Mouse (Mus musculus) kidney, postnatal 36 days (tissue): Measurements from ENCODE around the gene Wscd1.
"Not testable (repeated sequence)": the region's sequence is repeated elsewhere in the genome, so short reads cannot be mapped to it uniquely, and the experiment has no call there.

Source experiments
- DNase-seq, 2 experiments: peaks; one replicate each; pipeline ENCODE4 v3.0.0; 2021 to 2022; ENCODE audit warnings: mixed read lengths in 2 of 2

Wscd1 gene

DNA sequence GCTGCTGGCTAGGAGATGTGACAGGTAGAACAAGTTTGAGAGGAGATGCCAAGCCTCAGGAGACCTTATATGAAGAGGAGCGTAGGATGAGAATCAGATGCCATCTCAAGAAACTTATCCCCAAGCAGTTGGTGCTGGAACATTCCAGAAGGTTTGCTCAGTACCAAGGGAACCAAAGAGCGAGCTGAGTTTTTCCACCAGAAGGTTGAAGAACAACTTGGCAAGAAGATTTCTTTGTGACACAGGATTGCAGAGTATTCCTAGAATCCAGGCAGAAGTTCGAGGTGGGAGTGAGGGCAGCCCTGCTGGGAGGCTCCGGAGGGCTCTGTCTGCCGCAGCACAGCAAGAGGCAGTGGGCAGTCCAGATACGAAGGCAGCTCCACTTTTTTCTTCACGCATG lies 21.4 kb downstream of the Wscd1 start:
- DNase-seq: no peak

DNA sequence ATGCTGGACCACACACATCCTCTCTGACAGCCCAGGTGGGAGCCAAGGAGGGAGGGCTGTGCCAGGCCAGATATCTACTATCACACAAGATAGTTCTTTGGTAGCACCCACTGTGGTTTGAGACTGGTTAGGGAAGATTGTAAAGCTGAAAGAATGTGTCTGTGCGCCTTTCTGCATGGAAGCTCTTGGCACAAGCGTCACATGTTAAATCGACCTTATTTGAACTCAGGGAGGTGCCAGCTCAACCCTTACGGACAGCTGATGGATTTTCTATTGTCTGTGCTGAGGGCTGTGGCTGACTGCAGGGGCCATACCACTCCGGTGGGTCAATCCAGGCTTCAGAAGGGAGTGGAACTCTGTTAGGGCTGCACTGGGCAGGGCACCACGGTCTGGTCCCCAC lies 22.3 kb downstream of the Wscd1 start:
- DNase-seq: no peak

DNA sequence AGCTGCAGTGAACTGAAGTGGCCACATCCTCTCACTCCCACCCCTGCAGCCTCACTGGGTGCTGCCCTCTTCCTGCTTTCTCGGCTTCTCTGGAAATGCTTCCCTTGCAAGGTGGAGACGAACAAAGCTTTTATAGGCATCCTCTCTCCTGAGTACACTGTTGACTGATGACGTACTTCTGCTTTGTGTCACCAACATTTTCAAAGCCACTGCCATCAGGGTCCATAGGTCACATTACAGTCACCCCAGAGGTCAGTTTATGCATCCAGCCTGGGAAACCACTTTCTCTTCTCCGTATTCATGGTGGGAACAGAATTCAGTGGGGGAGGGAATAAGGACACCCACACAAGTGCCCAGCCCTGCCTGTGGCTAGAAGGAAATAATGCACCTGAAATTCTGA lies 23.1 kb downstream of the Wscd1 start:
- DNase-seq: peak in 1 of 2 experiments; percentile 14

DNA sequence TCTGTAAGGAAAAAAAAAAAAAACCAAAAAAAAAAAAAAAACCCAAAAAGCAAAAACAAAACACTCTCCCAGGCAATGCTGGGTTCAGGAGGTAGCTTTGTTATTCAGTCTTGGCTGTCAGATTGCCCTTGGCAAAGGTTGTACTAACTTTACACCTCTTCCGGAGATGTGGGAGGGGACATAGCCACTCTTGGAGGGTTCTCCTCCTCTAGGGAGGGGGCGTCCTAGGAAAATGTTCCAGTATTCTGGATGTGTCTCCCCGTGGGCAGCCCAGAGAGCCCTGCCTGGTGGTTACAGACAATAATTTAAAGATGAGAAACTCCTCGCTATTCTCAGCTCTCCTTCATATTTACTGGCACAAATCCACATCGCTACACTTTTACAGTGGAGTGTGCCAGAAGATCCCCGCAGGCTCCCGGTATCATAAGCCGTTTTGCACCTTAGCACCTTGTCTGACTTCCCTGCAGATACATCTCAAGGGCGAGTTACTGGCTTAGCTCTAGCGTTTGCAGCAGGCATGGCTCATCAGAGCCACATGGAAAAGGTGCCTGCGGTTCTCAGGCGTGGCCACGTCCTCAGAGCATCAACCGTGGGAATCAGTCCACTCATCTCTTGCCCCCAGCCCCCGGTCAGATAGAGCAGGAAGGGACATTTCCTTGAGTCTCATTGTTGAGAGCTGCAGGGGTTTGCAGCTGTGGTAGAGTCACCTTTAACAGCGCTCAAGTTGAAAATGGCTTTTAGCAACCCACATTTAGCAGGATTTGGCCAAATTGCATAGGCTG lies 24.5 kb downstream of the Wscd1 start:
- peak; percentile 58 to 59 for DNase-seq

DNA sequence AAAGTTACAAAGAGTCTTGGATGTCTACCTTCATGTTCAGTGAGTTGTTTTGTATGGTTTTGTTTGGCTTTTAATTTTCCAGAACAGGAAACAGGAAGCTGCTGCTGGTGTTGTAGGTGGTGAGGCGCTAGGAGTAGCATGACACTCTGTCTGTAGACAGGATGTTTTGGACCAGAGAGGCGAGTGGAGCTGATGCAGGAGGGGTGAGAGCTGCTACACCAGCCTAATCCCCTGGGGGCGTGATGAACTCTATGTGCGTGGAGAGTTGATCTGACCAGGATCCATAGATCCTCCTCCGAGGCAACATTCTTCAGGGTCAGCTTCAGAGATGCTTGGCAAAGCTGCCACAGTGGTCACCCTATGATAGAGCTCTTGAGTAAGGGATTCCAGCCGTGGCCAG lies 25.3 kb downstream of the Wscd1 start:
- peak; percentile 64 to 65 for DNase-seq

DNA sequence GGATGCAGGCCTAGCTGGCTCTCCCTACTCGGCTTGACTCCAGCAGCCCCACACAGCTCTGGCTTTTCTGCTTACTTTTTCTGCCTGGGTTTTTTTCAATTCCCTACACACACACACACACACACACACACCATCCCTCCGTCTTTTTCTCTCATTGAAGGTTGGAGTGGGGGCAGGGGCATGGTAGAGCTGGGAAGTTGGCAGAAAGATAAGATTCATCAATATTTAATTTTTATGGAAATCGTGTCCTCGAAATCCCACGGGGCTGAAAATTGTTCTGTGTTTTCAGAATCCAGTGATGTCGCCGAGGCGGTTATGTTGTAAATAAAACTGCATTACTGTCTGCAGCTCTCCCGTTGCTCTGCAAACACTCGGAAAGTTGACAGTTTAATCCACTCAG lies 29.9 kb downstream of the Wscd1 start:
- no peak for DNase-seq

DNA sequence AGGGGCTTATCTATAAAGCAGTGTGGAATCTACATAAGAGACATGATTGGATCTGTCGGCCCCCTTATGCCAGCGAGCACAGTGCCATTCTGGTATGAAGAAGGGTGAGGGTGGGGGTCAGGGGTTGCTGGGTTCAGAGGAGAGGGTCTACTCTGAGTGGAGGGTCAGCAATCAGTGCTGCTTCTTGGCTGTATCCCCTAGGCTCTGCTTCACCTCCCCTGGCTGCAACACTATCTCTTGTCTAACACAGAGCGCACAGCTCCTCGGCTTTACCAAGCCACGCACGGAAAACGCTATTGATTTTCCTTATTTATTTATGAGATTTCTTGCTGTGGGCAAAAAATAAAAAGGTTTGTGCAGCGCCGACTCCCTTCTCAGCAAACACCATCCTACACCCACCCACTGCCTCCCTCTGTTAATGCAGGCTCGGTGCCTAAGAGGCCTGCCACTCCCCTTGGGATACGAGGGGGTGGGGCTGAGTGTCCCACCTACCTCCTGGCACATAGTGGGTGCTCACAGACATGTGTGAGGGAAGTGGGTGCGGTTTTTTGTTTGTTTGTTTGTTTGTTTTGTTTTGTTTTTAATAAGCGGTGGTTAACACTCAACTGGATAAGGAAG lies 32.1 kb downstream of the Wscd1 start:
- no peak for DNase-seq

DNA sequence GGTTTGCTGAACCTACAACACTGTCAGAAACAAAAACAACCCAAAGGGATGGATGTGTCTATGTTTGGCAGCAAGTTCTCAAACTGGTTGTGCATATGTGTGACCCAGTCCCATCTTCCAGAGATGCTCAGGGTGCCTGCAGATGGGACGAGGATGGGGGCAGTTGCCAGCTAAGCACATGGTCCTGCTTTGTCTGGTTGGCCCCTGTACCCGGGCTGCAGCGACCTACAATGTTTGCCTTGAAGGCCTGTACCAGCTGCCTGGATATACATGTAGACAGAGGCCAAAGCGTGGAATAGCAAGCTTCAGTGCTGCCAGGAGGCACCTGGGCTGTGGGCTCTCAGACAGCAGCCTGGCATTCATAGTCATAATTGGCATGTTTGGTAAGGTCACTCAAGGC lies 35.8 kb downstream of the Wscd1 start:
- no peak for DNase-seq

DNA sequence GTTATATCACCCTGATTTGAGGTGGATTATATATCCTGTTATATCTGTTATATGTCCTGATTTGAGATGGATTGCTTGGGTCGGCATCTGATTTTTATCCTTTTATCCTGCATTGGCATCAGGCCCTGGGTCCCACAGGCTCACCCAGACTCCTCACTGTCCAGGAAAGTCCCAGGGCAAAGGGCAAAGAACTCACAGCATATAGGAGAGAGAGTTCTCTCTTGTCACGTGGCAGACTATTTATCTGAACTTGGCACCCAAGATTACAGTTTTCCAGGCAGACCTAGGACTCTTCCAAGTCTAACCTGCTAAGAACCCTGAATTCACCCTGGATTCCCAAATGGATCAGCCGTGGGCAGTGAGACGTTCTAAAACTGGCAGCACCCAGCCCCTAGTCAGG lies 38.5 kb downstream of the Wscd1 start:
- peak; percentile 18 to 24 for DNase-seq

DNA sequence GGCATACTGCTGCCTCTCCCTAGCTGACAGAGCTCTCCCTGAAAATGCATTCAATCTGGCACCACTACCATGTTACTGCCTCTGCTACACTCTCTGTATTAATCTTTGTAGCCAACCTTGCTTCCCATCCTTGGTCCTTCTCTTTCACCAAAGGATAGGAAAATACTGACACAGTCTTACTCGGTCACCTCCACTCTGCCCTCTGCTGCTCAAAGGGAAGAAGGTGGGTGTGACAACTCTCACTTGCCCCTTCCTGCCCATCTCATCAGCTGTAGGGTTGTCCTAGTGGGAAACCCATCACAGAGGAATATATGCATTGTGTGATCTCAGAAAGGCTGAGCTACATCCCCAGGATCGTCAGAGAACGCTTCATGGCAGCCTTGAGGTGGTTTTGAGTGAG lies 40.5 kb downstream of the Wscd1 start:
- DNase-seq: peak; percentile 8 to 28

DNA sequence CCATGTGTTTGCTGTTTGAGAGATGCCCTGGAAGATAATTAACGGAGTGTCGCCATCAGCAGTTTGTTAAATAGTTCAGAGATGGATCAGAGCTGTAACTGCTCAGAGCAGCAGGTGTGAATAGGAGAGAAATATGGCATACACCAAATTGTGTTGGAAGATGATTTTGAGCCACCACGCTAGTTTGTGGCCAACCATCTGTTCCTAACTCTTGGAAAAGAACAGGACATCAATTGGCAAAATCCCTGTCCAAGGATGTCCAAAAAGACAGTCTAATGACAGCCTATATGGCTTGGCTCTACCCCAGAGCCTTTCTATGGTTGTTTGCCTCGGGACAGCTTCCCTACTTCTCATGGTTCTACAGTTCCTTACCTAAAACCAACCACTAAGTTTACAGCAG lies 49.5 kb downstream of the Wscd1 start:
- no peak for DNase-seq

DNA sequence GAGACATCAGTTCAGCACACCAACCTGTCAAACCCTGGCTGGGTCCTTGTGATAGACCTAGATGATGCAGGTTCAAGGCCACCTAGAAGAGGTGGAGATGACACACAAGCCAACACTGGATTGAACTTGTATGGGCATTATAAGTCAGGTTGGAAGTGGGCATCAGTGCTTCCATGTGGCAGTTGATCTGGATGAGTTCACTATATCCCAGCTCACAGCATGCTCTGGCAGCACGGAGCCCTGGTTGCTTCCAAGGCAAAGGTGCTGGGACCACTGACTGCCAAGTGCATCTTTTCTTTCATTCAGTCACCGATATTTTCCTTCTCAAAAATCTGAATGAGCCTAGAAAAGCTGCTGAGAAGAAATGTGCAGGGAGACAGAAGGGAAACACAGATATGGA lies 58.8 kb downstream of the Wscd1 start:
- no peak for DNase-seq

DNA sequence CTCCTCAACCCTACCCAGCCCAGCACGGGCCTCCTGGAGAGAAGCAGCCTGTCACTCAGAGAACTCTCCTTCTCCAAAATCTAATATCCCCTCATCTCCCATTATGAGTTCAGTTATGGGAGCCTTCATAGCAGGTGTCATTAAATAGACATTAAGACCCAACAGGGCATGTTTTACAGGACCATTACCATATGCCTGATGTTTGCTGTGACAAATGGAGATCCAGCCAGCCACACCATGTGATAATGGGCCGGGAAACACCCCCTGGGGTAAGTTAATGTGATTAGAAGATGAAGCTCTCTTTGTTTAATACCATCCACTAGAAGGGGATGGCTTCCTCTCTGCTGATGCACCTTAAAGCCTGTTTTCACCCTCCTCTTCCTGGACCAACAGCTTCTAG lies 62.1 kb downstream of the Wscd1 start:
- no peak for DNase-seq

DNA sequence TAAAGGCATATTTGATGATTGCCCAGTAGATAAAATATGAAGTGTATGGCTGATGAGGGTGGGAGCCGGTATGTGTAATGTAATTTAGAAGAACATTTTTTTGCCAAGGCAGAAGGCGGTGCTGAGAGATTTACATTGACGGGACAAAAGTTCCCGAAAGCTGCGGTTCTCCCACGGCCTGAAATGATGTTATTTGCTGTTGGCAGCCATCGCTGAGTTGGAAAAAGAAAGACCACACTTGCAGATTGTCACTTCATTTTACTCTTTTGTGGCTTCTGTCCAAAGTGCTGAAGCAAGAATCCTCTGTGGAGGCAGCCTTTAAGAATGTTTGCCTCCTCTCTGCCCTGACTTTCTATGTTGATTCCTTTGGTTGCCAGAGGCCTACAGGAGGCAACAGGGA lies 63.2 kb downstream of the Wscd1 start:
- DNase-seq: no peak

DNA sequence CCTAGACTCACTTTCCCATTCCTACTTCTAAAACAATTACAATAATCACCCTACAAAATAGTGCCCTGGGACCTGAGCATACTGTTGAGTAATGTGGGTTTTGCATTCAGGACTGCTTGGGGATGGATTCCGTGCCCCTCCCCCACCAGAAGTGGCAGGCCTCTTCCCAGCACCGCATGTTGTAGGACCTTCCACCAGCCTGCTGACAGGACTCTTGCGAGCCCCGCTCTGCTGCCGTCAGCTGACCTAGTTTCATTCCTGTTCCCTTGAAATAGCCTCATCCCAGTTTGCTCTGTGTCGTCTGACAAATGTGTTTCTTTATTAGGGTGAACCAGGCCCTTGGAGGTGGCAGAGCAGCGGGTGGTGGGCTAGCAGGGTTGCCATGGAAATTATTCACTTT lies 64.8 kb downstream of the Wscd1 start:
- no peak for DNase-seq

DNA sequence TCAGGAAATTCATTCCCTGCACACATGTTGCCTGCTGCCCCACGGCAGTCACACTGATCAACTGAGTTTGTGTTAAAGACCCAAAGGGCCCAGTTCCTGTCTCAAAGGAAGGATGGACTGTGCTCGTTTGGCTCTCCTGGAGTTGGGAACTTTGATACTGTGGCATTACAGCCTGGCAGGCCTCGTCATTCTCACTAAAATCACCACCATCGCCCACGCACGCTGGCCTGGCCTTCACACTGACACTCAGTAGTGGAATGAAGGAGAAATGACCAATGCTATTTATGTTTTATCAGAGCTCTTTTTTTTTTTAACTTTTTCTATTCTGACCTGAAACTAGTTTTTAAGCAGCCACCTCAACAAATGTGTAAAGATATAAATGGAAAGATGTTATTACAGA lies 65.6 kb downstream of the Wscd1 start:
- no peak for DNase-seq

DNA sequence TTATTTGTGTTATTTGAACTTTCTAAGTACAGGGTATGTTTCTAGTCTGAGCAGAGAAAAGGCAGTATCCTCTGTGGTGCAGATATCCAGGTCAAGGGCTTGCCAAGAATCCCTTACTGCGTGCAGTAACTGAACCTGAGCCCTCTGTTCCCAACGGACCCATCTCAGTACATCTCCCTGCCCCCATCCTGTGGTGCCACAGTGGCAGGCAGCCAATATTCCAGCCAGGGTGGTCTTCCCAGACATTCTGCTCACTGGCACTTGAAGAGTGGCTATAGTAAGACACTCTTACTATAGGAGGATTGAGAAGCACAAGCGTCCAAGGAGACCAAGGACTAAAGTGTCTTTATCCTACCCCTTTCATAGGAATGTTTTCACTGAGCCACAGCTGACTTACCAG lies 67.2 kb downstream of the Wscd1 start:
- DNase-seq: peak in 1 of 2 experiments; percentile 7

DNA sequence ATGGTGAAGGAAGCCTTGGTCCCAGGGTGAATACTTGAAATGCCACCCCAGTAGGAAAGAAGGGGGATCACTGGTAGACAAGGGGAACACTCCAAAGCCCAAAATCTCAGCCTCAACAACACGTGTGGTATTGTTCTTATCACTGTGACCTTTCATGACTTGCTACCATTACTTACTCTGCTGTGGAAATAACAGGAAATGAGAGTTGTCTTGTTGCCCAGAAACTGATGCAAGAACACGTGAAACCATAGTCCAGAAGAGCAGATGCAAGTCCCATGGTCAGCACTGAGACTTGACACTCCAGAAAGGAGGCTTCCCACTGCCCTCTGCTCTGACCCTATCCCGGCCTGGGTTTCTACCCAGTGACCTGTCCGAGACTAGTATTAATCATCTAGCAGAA lies 67.6 kb downstream of the Wscd1 start:
- peak; percentile 44 to 60 for DNase-seq

DNA sequence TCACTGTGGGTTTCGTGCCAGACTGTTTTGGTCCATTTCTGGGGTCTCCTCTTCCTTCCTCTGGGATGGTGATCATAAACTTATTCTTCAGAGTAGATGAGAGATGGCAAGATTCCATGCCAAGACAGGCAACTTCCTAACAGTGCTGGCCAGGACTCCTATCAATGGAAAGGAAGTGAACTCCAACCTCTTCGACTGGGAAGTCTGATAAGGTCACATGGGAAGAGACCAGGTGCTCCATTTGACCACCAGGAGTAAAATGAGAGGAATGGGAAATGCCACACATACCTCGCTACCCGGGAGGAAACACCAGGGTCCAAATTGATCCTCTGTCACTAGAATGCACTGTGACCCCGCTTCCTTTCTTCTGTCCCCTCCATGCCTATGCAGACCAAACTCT lies 68.4 kb downstream of the Wscd1 start:
- peak; percentile 26 to 32 for DNase-seq

DNA sequence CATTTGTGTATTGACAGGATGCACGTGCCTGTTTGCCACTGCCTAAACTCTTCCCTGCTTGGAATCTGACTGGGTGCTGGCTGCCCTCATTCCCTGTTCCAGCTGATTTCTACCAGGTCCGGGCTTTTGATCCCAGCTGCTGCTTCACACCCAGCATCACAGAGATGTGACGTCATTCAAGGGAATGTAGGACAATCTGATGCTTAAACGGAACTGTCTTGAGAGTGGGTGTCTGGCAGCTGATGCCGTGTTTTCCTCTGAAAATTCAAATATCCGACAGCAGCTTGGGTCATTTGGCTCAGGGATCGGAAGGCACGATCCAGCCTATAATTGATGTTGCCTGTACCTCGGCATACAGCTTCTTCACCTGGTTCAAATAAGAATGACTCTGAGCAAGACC lies 70.2 kb downstream of the Wscd1 start:
- DNase-seq: no peak

DNA sequence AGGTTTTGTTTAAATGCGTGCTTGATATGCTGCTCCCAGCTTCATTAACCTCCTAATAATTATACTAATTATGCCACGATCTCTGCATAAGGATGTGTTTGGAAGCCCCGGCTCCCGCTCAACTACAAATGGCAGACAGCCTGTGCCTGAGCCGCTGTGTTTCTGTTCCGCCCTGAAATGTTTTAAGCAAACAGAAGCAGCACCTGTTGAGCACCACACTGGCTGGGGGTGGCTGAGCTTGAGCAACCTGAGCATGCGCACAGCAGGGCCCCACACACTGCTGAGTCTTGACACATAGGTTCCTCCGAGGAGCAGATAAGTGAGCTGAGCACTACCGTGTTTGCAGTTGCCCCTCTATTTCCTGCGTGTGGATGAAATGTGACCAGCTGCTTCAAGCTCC lies 71.1 kb downstream of the Wscd1 start:
- no peak for DNase-seq

DNA sequence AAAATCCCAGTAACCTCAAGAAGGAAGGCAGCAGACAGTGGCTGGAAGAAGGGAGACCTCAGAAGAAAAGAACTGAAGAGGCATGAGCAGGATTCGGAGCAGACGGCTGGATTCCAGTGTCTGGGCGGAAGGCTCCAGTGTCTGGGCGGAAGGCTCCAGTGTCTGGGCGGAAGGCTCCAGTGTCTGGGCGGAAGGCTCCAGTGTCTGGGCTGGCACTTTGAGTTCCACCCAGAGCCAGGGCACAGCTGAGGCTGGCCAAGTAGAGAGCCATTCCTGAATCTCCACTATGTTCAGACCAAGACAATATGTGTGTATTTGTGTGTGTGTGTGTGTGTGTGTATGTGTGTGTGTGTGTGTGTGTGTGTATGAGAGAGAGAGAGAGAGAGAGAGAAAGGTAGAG lies 71.8 kb downstream of the Wscd1 start:
- DNase-seq: not testable (repeated sequence)

DNA sequence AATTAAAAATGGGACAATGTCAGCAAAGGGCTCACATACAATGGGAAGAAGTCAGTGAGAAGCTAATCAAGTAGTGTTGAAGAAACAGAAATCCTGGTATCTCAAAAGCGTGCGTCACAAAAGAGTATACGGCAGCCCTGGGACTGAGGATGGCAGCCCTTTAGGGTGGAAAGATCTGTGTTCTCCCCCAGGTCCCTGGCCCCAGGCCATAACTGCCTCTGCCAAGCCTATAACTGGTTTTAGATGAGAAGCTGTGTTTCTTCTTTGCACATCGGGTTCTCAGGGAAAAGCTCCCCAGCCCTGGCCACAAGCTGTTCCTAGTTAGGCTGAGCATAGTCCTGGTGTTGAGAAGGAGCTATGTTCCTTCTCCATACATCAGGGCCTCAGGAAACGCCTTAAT lies 72.3 kb downstream of the Wscd1 start:
- DNase-seq: no peak

DNA sequence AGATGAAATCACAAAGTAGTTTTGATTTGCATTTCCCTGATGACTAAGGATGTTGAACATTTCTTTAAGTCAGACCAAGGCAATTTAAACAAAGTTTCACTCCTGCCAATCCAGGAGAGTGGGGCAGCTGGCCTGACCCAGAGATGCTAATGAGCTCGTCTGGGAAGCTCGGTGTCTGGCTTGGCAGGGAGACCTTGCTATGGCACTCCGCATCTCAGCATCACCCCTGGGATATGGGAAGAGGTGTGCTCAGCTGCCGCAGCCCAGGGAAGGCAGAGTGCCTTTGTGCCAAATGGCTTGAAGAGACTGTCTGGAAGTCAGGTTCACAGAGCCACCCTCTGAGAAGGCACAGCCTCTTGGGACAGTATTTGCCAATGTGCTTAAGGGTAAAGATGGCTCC lies 75.3 kb downstream of the Wscd1 start:
- DNase-seq: no peak
